Mouse (Mus musculus): ENCODE measurements around the gene Mogs.

DNA sequence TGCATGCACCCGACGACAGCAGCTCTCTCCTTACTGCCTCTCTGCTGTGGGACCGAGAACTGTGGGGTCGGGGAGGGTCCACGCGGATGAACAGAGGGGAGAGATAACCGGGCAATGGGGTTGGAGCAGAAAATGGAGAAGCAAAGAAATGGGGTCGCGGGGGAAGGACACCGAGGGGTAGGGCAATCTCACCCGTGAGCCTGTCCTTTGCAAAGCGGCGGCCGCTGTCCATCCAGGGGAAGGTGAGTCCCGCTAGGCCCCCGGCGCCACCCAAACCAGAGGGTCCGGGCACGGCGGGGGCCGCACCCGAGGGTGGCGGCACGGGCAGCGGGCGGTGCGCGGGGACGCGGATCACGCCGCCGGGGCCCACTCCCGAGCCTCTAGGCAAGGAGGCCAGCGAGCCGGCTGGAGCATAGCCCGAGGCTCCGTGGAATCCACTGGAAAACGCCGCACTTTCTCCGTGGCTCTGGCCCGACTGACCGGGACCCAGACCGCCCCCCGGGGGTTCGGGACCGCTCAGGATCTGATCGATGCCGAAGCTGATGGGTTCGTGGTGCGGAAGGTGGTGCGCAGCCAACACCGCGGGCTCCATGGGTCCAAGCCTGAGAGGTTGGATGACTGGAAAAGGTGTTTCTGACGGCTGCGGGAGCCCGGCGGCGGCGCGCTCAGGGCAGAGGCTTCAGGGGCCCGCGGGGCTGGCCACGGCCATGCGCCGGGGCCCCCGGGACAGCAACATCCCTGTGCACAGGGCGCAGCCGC, 45.6 kb upstream of the Mogs start:
- no peak for TF ChIP-seq MAX (IDR thresholded peaks at IDR 0.05; ENCODE audit: low read length)
- no peak for TF ChIP-seq RCOR1 (IDR thresholded peaks at IDR 0.05; ENCODE audit: low read depth, low read length)
- no peak for TF ChIP-seq GATA1 (IDR thresholded peaks at IDR 0.05; ENCODE audit: low read depth, low read length)
- TF ChIP-seq CTCF (IDR thresholded peaks at IDR 0.05 in 2 of 3, conservative IDR thresholded peaks at IDR 0.05 in 1 of 3; ENCODE audit: control insufficient read depth in 1 of 3, insufficient read depth in 1 of 3, low read depth in 2 of 3, low read length in 3 of 3, poor library complexity in 1 of 3, severe bottlenecking in 1 of 3), result no peak

Measured in MEL (cell line).